Mouse (Mus musculus) heart, adult 8-10 months (tissue): ENCODE data around the gene Laptm5. TPM values are rescaled to one million over a fixed set of nuclear protein-coding genes. Genes with fewer than 3 reads are reported as not detected.

Experiments used
- DNase-seq: peaks from one replicate; pipeline ENCODE4 v3.0.0; 2022; ENCODE audit warnings: low spot score
- total RNA-seq, 4 experiments: library from RNA; stranded (reverse); gene quantifications; 2 replicates each; pipeline ENCODE4 v1.2.4; 2022

The Laptm5 gene
- total RNA-seq, 4 experiments from 2014 or later: 9.9 to 35.1 (median 12.5) TPM

GRCm38 (mm10) chr4:130899383-130899781, 13.5 kb upstream of the Laptm5 start:
- no peak for DNase-seq

GRCm38 (mm10) chr4:130899782-130900427, 13.0 kb upstream of the Laptm5 start:
- DNase-seq: peak; percentile 37

GRCm38 (mm10) chr4:130900746-130901145, 12.2 kb upstream of the Laptm5 start:
- no peak for DNase-seq

GRCm38 (mm10) chr4:130902289-130902781, 10.6 kb upstream of the Laptm5 start:
- DNase-seq: no peak

GRCm38 (mm10) chr4:130905025-130905424, 7.9 kb upstream of the Laptm5 start:
- DNase-seq: no peak

- DNase-seq: no peak
These were observed 7.0 kb upstream of the Laptm5 start for GRCm38 (mm10) chr4:130905882-130906281.

- no peak for DNase-seq
These were observed 6.6 kb upstream of the Laptm5 start for GRCm38 (mm10) chr4:130906296-130906695.

- no peak for DNase-seq
These were observed 5.5 kb upstream of the Laptm5 start for GRCm38 (mm10) chr4:130907200-130908069.

- DNase-seq: no peak
These were observed 4.8 kb upstream of the Laptm5 start for GRCm38 (mm10) chr4:130908133-130908532.

- no peak for DNase-seq
These were observed 3.6 kb upstream of the Laptm5 start for GRCm38 (mm10) chr4:130909167-130909874.

- no peak for DNase-seq
These were observed 2.3 kb upstream of the Laptm5 start for GRCm38 (mm10) chr4:130910666-130911065.

- no peak for DNase-seq
These were observed 299 bp upstream of the Laptm5 start for GRCm38 (mm10) chr4:130912626-130913025.

- DNase-seq: no peak
These were observed 586 bp downstream of the Laptm5 start for GRCm38 (mm10) chr4:130913511-130913910.

- DNase-seq: no peak
These were observed 1.1 kb downstream of the Laptm5 start for GRCm38 (mm10) chr4:130914011-130914410.

GRCm38 (mm10) chr4:130914527-130914926, 1.6 kb downstream of the Laptm5 start:
- DNase-seq: no peak

- no peak for DNase-seq
These were observed 2.2 kb downstream of the Laptm5 start for GRCm38 (mm10) chr4:130915006-130915667.

GRCm38 (mm10) chr4:130915668-130916035, 2.7 kb downstream of the Laptm5 start:
- DNase-seq: no peak

- no peak for DNase-seq
These were observed 3.7 kb downstream of the Laptm5 start for GRCm38 (mm10) chr4:130916639-130917038.

- no peak for DNase-seq
These were observed 4.6 kb downstream of the Laptm5 start for GRCm38 (mm10) chr4:130917564-130917963.

GRCm38 (mm10) chr4:130918805-130919749, 6.2 kb downstream of the Laptm5 start:
- DNase-seq: no peak
